Mouse (Mus musculus) cerebellum, adult 9-11 months (tissue): ENCODE data around the gene Slc23a2.
A peak's percentile ranks its signal among the peaks of the same experiment; 100 is the strongest.

Experiments used
- DNase-seq: peaks from one replicate; pipeline ENCODE4 v3.0.0; 2022

Gene Slc23a2

DNA sequence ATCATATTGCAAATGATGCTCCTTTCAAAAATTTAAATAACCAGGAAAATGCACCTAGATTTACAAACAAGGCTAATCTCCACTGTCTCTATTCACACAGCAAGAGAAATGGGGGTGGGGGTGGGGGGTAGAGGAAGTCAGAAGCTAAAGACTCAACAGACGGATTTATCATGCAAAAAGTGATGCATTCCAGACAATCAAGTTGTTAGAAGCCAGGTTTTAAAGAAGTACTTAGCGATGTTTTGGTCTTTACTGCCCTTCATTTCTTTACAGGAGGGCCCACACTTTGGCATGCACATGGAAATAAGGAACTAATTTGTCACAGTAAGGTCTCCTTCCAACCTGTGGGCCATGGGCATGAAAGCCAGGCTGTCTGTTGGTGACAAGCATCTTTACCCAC is 11.5 kb downstream of the Slc23a2 start:
- no peak for DNase-seq

DNA sequence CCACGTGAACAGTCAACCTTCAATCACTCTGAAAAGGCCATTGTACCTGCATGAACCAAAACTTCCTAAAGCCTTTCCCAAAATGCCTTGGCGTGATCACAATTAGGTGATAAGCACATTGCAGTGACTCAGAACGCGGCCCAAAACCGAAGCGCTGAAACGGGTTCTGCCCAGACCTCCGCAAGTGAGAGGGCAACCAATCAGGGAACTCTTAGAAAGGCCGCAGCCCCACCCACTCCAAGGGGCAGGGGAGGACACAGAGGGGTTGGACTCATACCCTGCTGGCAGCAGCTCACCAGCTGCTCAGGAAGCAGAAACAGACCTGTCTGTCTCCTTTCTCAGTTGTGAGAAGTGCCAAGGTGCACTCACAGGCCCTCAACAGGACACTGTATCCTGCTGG is 13.6 kb downstream of the Slc23a2 start:
- peak; percentile 78 for DNase-seq

DNA sequence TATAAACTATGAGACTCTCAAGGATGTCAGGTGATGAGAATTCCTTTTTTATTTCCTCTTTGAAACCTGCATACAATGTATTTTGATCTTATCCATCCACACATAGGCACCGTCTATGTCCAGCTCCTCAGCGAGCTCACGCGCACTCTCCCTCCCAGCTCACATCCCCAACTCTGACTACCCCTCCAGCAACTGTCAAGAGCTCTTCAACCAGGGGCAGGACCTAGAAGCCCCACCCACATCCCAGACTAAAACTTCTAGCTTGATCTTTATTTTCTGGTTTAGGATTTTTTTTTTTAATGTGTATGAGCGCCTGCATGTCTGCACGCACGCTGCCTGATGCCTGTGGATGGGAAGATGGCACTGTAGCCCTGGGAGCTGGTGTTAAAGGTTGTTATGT is 14.9 kb downstream of the Slc23a2 start:
- no peak for DNase-seq

DNA sequence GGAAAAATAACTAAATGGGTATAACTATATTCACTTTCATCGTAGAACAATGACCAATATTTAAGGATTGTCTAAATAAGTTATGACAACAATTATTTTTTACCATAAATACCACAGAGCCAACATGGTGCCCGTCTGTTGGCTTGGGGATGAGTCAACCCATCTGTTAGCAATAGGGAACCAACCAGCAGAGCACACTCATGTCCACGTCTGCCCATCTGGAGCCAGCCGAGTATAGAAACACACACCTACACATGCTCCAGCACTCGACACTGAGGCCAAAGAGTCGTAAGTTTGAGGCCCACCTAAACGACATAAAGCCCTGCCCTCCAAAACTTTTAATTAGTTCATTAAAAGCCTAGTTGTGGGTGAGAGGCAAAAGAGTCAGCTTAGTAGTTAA is 15.7 kb downstream of the Slc23a2 start:
- DNase-seq: no peak

DNA sequence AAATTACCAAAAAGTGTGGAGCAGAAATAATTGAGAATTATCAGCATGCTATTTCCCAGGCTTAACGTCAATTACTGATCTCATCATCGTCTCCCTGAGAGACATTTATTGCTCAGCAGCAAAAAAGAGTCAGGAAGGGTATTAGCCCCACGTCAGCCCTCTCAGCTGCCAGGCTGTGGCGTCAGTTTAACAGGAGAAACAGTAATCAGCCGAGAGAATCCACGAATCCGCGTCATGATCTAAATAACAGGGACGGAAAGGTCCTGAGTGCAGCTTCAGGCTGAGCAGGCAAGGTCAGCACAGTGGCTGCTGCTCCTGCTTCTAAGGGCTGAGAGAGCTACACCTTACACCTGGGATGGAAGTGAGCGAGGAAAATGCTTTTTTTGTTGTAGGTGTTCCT is 17.0 kb downstream of the Slc23a2 start:
- no peak for DNase-seq

DNA sequence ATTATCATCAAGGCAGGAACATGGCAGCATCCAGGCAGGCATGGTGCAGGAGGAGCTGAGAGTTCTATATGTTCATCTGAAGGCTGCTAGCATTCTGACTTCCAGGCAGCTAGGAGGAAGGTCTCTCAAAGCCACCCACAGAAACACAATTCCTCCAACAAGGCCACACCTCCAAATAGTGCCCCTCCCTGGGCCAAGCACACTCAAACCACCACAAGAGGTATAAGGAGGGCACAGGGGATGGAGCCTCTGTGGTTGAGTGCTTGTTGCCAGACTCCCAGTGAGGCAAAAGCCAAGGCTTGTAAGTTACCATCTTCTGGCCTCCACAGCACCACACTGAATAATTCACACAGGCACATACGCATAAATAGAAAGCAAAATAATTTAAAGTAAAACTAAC is 18.6 kb downstream of the Slc23a2 start:
- no peak for DNase-seq

DNA sequence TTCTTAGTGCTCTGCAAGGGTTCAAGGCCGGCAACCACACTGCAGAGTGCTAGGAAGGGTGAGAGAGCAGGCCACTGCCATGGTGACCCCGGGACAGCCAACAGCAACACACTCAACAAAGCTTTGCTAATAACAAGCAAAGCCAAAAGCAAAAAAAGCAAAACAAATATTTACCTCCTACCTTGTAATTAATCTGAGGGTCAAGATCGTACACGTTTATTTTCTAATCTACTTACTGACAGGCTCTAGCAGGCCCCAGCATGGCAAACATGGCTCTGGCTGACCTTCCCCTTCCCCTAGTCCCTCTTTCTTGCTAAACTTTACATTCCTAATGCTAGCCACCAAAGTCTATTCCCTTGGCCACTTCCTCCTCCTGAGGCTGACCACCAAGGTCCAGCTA is 21.8 kb downstream of the Slc23a2 start:
- DNase-seq: no peak

DNA sequence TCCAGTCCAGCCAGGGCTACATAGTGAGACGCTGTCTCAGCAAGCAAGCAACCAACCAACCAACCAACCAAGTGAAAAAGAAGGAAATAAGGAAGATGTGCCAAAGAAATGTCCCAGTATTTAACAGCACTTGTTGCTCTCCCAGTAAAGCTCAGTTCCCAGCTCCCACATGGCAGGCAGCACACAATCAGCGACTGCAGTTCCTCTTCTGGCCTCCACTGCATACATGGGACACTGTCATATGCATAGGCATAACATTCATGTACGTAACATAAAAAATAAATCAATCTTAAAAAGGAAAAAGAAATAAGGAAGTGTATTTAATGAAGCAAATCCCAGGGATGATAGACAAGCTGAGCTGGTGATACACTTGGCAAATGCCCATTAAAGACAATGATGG is 23.9 kb downstream of the Slc23a2 start:
- no peak for DNase-seq

DNA sequence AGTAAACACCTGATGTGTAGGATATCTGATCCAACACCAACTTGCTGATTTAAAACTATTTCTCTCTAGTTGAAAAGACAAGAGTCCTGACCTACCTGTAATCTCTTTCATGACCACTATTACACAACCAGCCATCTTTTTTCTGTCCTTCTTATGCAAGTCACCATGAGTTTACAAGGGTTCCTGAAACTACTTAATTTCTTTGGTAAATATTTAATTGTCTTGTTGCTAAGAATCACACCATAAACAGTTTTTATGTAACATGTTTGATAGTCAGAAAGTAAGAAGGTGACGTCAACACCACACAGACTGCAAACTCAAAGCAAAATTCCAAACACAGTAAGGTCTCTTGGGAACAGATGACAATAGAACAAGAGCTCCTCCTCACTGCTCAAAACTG is 26.3 kb downstream of the Slc23a2 start:
- DNase-seq: no peak

DNA sequence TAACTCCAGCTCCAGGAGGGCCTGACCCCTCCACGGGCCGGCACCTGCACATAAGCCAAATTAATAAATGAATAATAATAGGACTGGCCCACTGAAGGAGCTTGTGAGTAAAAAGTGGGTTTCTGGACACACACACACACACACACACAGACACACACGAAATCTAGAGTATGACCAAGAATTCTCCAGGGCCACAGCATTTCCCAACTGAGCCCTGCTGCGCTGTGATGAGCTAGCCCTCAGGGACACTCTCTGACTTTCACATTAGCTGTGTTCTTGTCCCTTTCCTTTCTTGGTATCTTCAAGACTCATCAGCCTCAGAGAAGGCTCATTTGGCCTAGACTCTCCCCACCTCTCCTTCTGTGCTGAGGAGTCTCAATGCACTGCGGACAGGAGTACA is 29.0 kb downstream of the Slc23a2 start:
- no peak for DNase-seq

DNA sequence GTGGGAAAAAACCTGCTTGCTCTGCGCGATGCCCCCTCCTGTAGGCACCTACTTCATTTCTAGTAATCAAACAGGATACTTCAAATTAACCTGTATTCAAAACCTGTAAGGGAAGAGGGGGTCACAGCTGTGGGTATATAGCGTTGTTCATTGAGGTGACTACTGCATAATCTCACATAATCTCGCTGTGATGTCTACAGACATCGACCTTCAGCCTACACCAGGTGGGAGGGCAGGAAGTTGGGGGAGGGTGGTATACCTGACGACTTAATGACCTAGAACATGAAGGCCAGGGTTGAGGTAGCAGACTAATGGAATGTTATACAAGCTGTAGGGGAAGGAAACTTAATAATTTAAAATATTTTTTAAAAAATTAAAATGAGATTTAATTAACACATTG is 29.6 kb downstream of the Slc23a2 start:
- no peak for DNase-seq

DNA sequence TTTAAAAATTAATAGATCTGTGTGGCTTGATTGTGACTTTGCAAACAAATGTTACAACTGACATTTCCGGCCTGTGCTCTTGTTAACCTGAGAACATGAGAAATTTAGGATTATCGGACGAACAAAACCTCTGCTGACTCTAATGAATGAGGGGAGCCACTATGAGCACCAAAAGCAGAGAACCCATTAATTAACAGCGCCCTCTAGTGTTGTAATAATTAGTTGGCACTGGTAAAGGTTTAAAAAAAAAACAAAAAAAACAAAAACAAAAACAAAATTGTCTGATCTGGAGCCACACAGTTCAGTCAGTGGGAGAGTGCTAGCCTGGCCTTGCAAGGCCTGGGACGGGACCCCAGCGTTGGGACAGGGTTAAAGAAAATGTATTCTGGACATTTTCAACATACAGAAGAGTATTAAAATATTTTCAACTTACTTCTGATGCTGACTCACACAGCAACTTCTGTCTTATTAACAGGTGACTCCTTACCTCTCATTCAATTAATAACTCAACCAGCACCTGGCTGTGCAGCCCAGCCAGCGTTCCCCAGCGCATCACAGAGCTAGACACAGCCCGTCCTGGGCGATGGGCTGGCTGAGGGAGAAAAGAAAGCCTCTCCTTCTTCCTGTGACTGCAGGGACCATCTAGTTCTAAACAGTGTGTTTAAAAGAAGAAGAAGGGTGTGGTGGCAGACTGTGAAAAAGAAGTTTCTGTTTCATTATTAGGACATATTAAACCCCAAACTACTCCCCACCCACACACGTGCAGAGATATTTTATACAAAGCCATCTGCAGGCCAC is 30.7 kb downstream of the Slc23a2 start:
- no peak for DNase-seq

DNA sequence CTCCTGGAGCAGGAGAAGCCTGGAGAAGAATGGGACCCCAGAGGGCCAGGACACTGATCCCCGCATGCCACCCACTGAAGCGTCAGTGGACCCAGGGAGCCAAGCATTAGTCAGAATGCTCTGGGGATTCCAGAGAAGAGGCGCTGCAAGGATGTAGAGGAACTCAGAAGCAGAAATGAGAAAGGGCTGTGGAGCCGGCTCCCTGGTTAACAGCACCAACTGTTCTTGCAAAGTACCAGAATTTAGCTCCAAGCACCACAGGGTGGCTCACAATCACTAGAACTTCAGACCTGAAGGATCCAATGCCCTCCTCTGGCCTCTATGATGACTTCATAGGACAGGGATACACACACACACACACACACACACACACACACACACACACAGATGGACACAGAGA is 32.6 kb downstream of the Slc23a2 start:
- no peak for DNase-seq

DNA sequence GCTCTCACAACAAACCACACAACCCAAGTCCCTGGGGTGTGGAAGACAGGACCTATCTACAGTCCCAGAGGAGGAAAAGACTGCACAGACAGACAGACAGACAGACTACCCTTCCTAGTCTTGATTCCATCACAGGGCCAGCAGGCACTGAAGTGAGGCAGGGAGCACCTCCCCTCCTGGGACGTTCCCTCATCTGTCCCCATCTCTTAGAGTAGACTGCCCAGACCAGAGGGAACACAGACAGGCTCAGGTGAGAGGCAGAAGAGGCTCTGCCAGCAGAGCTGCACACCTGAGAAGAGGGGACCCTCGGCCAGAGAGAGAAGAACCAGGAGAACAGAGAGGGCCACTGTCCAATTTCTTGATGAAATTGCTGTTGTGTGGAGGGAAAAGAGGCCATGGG is 33.0 kb downstream of the Slc23a2 start:
- DNase-seq: no peak

DNA sequence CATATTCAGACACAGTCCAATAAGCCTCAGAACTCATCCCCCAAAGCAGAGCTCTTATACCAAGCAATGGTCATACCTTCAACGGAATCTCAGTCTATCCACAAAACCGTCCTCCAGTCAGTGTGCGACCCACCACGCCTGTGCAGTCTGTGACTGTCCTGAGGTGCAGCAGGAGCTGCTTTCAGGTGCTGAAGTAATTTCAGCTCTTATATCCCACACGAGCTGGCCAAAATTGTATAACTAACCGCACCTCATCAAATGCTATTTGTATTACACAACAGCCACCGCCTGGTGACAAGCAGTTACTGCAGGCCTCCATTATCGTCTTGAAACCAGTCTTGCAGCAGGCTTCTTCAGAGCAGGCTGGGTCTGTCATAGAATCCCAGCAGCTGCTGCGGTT is 33.6 kb downstream of the Slc23a2 start:
- DNase-seq: peak; percentile 67

DNA sequence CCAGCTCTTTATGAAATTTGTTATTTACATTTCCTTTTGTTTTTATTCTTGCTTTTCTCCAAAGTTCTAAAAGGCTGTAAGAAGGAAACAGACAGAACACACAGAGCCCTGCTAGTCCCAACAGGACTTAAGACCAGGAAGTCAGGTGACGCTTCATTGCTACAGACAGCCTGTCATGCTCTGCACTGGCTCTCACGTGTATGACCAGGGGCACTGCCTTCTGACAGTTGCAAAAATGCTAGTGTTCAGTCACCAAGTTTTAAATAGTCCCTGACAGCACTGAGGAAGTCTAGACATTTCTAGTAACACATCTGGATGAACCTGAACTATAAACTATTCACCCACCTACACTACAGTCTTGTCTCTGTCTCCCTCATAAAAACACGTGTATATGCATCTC is 34.2 kb downstream of the Slc23a2 start:
- DNase-seq: no peak

DNA sequence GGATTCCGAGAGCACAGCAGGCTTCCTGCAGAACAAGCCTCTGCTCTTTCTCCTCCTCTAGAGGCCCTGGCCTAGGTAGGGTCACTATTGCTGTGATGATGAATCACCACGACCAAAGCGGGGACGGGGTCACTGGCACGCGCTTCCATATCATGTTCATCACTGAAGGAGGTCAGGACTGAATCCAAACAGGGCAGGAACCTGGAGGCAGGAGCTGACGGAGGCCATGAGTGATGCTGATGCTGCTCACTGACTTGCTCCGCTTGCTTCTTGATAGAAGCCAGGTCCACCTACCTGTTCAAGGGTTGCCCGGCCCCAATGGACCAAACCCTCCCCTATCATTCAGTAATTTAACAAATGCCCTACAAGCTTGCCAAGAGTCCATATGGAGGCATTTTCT is 35.9 kb downstream of the Slc23a2 start:
- no peak for DNase-seq

DNA sequence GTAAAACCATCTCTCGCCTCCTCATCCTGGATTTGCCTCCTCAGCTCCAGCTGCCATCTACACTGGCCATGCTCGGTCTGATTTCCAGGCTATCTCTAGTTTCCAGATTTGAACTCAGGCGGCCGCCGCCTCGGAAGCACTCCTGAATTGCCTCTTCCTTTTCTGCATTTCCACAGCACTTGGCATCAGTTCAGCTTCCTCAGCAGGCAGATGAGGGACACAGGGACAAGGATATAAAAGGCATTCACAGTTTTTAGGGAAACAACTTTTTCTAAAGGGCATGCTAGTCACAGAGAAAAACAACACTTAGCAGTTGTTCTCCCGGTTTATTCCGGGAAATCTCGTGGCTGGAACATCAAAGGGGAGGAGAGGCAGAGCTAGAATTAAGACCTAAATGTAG is 37.3 kb downstream of the Slc23a2 start:
- DNase-seq: peak; percentile 50

DNA sequence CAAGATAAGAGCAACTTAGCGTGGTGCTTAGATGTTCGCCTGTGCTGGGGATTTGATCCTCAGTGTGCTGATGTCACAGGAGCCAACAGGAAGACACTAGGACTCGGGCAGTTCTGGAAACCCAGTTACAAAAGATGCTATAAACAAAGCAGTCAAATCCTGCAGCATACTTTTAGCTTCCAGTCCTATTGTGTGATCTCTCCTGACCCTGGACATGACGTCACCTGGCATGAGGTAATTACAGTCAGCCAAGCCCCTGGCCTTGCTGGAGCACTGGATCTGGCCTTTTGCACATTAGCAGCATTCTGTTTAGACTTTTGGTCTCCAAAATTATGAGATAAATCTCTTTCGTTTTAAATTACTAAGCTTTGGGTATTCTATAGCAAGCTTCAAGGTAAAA is 38.8 kb downstream of the Slc23a2 start:
- no peak for DNase-seq

DNA sequence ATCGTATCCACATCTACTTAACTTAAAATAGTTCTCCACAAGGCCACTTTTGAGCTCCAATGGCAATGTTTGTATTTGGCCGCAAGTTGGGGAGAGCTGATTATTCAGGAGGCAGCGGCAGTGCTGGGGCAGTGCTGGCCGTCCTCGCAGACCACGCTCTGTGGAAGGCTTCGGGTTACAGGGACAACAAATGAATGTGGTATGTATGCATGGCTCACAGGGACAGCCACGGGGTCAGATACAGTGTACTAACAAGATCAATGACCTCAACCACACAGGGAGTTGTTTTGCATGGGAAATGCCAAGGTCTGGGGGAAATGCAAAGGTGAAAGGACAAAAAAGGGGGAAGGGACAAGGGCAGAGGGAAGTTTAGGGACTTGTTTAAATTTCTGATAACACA is 41.6 kb downstream of the Slc23a2 start:
- DNase-seq: no peak

DNA sequence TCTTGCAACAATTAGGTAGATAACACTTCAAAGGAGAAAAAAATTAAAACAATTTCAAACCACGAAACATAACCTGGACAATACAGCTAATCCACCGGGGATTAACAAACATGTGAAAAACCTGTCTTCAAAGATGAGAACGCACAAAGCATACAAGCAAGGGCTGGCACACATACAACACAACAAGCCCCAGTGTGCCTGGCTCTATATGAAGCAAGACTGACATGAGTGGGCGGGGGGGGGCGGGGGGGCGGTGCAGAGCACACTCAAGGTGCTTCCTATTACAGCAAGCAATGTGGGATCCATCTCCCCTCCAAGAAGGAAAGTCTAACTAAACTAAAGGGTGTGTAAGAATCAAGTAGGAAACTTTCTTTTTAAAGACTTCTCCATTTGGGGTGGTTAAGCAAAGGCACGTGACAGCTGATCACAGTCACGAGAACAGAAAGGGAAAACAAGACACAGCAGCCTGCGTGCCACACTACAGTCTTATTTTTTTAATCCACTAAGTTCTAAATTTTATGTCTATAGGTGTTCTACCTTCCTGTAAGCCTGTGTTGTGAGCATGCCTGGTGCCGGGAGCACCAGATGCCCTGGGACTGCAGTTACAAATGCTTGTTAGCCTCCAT is 42.3 kb downstream of the Slc23a2 start:
- DNase-seq: no peak

DNA sequence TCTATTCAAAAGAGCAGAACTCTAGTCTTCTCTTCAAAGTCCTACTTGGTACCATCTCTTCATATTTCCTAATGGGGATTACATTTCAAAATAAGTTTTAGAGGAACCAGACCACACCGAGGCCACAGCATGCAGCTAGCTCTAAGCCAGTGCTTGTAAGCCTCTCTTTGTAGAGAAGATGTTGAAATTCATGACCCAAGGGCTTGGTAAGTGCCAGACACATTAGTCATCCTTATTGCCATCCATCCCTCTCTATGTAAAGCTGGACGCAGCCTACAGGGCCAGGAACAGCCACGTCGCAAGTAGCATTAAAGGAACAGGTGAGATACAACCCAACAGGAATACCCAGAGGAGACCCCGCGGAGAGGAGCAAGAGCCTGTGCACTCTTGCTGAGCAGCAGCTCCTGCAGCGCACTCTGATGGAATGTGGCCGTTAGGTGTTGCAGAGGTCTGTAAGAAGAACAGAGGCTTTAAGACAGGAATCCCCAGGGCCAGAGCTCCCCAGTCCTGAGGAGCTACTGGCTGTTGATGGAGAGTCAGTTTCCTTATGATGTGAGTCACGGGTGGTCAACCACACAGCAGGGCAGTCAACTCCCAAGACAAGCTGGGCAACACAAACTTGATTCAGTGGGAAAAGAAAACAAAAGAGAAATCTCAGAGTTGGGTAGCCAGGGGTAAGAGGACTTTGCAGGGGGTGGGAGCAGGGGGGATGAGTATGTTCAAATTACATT is 45.8 kb downstream of the Slc23a2 start:
- DNase-seq: no peak

DNA sequence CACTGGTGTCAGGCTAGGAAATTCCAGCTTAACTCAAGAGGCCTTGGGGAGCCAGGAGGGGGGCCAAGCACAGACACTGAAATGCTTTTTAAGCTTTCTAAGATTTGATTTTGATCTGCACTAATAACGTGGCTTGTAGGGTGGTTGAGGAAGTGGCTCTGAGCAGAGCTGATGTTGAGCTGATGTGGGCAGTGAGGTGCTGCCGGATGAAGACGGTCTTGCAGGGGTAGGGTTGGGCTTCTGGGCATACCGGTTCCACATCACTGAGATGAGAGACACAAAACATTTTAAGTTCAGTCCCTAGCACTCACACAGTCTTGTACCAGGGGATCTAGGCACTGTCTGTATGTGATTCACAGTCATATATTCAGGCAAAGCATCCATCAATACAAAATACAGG is 46.5 kb downstream of the Slc23a2 start:
- no peak for DNase-seq

DNA sequence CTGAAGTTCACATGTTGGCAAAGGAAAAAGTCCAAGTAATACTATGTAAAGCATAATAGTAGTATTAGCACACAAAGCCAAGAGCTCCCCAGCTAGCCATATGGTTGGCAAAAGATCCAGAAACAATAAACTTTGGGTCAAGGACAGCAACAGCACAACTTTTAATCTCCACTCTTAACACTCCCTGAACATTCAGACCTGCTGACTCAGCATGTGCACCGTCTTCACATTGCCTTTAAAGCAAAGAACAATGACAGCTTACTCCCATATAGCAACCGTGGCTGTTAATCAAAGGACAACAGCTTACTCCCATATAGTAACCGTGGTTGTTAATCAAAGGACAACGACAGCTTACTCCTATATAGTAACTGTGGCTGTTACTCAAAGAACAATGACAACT is 48.3 kb downstream of the Slc23a2 start:
- no peak for DNase-seq
